Mouse (Mus musculus) heart, postnatal 0 days (tissue): Measurements from ENCODE around the gene Ell2.

Experiments used
- CTCF ChIP-seq: IDR thresholded peaks from 2 replicates; pipeline ENCODE4 v1.5.1; 2016; ENCODE audit warnings: antibody characterized with exemption, control low read depth, low read depth
- EP300 ChIP-seq: IDR thresholded peaks from 2 replicates; pipeline ENCODE4 v1.6.1; 2016; ENCODE audit warnings: antibody characterized with exemption, low read depth

DNA sequence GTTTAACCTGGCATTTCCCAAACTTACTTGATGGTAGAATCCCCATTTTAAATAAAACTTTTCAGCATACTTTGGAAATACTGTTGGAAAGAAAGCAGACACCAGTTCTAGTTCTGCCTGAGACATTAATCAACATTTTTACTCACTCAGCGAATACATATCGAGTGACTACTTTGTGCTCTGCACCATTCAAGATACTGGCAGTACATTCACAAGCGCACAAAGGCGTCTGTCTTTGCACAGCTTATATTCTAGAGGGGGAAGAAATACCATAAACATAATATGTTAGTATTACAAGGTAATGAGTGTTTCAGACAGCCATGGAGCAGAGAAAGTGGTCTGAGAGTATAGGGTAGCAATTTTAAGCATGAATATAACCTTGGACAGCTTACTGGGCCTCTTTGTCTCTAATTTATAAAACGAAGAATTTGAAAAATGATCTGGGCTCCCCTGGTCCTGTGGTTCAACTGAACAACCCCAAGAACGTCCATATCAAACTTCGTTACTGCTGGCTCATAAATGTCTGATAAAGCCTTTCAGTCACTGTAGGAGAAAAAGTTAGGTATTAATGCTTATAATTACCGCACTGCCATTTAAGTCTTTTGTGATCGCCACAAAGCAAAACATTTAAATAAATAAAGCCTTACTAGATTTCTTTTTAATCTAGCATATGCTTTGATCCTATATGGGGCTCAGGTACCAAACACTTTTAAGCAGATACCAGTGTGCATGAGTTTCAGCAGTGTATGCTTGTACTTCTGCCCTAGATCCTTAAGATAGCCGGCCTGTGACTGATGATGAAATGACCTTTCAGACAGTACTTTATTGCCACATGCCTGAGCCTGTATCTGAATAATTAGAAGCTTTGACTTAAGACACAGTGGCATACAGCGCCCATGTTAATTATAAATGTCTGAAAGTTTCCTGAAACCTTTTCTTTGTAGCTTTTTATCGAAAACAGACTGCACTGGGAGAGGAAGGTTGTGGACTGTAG lies 35.5 kb downstream of the Ell2 start:
- no peak for TF ChIP-seq CTCF
- no peak for TF ChIP-seq EP300
